Mouse (Mus musculus): Measurements from ENCODE around the gene Dnah17.

GRCm38 (mm10) chr11:118071227-118071912 is 59.1 kb downstream of the Dnah17 start:
- no peak for TF ChIP-seq CTCF (IDR thresholded peaks at IDR 0.05; ENCODE audit: low read depth)
- TF ChIP-seq EP300 (optimal IDR thresholded peaks at IDR 0.05), result no peak

All from stomach, postnatal 0 days (tissue).